Mouse (Mus musculus) kidney, postnatal 10 days (tissue): Measurements from ENCODE around the gene Ak3.

ENCODE experiments used
- DNase-seq: peaks from one replicate; pipeline ENCODE4 v3.0.0; 2021; ENCODE audit warnings: mixed read lengths

The Ak3 gene

GRCm38 (mm10) chr19:29047334-29048170, at the start of gene Ak3:
Gene Ak3, minus strand, starts transcription at chr19:29047961.
- DNase-seq = peak; percentile 88

GRCm38 (mm10) chr19:29092194-29092593, 44.4 kb upstream of the Ak3 start:
- DNase-seq = no peak

GRCm38 (mm10) chr19:29088628-29089027, 40.9 kb upstream of the Ak3 start:
- DNase-seq = no peak

GRCm38 (mm10) chr19:29074802-29075201, 27.0 kb upstream of the Ak3 start:
- peak; percentile 62 for DNase-seq

GRCm38 (mm10) chr19:29069195-29069594, 21.4 kb upstream of the Ak3 start:
- DNase-seq = no peak

- DNase-seq = peak; percentile 73
Measured at GRCm38 (mm10) chr19:29066981-29067471, 19.3 kb upstream of the Ak3 start.

- DNase-seq = peak; percentile 43
Measured at GRCm38 (mm10) chr19:29064451-29065102, 16.8 kb upstream of the Ak3 start.

- DNase-seq = peak; percentile 97
Measured at GRCm38 (mm10) chr19:29063577-29064363, 16.0 kb upstream of the Ak3 start.

GRCm38 (mm10) chr19:29063009-29063408, 15.2 kb upstream of the Ak3 start:
- DNase-seq = no peak

GRCm38 (mm10) chr19:29060299-29060698, 12.5 kb upstream of the Ak3 start:
- no peak for DNase-seq

- DNase-seq = no peak
Measured at GRCm38 (mm10) chr19:29059688-29060087, 11.9 kb upstream of the Ak3 start.

- DNase-seq = no peak
Measured at GRCm38 (mm10) chr19:29058741-29059140, 11.0 kb upstream of the Ak3 start.

GRCm38 (mm10) chr19:29055469-29055868, 7.7 kb upstream of the Ak3 start:
- DNase-seq = no peak

GRCm38 (mm10) chr19:29054594-29054993, 6.8 kb upstream of the Ak3 start:
- DNase-seq = no peak

GRCm38 (mm10) chr19:29052786-29053185, 5.0 kb upstream of the Ak3 start:
- DNase-seq = no peak

GRCm38 (mm10) chr19:29050186-29050980, 2.6 kb upstream of the Ak3 start:
- DNase-seq = no peak

GRCm38 (mm10) chr19:29049401-29050075, 1.8 kb upstream of the Ak3 start:
- DNase-seq = no peak

GRCm38 (mm10) chr19:29046961-29047333, 814 bp downstream of the Ak3 start:
- no peak for DNase-seq

- no peak for DNase-seq
Measured at GRCm38 (mm10) chr19:29045956-29046650, 1.7 kb downstream of the Ak3 start.

GRCm38 (mm10) chr19:29045369-29045768, 2.4 kb downstream of the Ak3 start:
- no peak for DNase-seq

- no peak for DNase-seq
Measured at GRCm38 (mm10) chr19:29044353-29044768, 3.4 kb downstream of the Ak3 start.
